Mouse (Mus musculus): ENCODE measurements around the gene Tmem158.

DNA sequence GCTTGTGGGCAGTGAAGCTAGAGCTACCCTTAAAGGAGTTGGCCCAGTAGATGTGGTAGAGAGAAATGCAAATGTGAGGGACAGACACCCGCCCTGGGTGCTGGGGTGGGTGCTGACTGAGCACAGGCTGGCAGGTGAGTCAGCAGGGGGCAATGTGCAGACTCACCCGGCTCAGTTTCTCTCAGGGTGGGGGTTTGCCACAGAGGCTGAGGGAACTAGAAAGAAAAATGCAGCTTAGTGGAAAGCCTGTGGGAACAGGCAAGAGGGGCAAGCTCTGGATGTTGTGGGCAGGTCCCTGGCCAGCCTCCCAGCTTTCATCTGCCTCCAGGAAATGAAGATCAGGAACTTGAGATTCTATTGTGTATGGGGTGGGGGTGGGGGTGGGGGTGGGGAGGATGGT is 22.8 kb downstream of the Tmem158 start:
- TF ChIP-seq CTCF (IDR thresholded peaks at IDR 0.05; ENCODE audit: extremely low read depth, insufficient read depth, insufficient read length, insufficient replicate concordance) = no peak
- TF ChIP-seq POLR2A (IDR thresholded peaks at IDR 0.05; ENCODE audit: low read depth, low read length) = no peak
